Mouse (Mus musculus) cerebral cortex, adult 2 months (tissue): ENCODE data around the gene Sesn3.

Experiments used
- WGBS: fragments of 180-500 bp; shearing (Covaris S2); methylation state at CpG from one replicate; pipeline ENCODE4 v1.1.7; 2018; 5-methylcytosine and 5-hydroxymethylcytosine counted together

The Sesn3 gene

GRCm38 (mm10) chr9:14274986-14275720, at the start of gene Sesn3:
TSS of gene Sesn3 (plus strand) at chr9:14275067.
- 3% methylated on average over 25 of the region's 25 CpGs for WGBS

GRCm38 (mm10) chr9:14227086-14227485, 47.8 kb upstream of the Sesn3 start:
- 84% methylated on average over 2 of the region's 2 CpGs for WGBS

GRCm38 (mm10) chr9:14233702-14234373, 41.0 kb upstream of the Sesn3 start:
- WGBS, result 74% methylated on average over 7 of the region's 7 CpGs

- 93% methylated on average over 2 of the region's 2 CpGs for WGBS
Measured at GRCm38 (mm10) chr9:14235286-14235685, 39.6 kb upstream of the Sesn3 start.

GRCm38 (mm10) chr9:14241003-14241402, 33.9 kb upstream of the Sesn3 start:
- 74% methylated on average over 1 of the region's 1 CpGs for WGBS

- 66% methylated on average over 2 of the region's 2 CpGs for WGBS
Measured at GRCm38 (mm10) chr9:14242308-14242707, 32.6 kb upstream of the Sesn3 start.

- WGBS, result 62% methylated on average over 9 of the region's 9 CpGs
Measured at GRCm38 (mm10) chr9:14244528-14244927, 30.3 kb upstream of the Sesn3 start.

- 75% methylated on average over 7 of the region's 7 CpGs for WGBS
Measured at GRCm38 (mm10) chr9:14245013-14245586, 29.8 kb upstream of the Sesn3 start.

- WGBS, result 51% methylated on average over 11 of the region's 11 CpGs
Measured at GRCm38 (mm10) chr9:14246016-14246799, 28.7 kb upstream of the Sesn3 start.

GRCm38 (mm10) chr9:14247480-14248208, 27.2 kb upstream of the Sesn3 start:
- 70% methylated on average over 12 of the region's 12 CpGs for WGBS

GRCm38 (mm10) chr9:14248209-14248596, 26.7 kb upstream of the Sesn3 start:
- 86% methylated on average over 3 of the region's 3 CpGs for WGBS

GRCm38 (mm10) chr9:14261150-14261549, 13.7 kb upstream of the Sesn3 start:
- WGBS, result 49% methylated on average over 3 of the region's 3 CpGs

- 82% methylated on average over 4 of the region's 4 CpGs for WGBS
Measured at GRCm38 (mm10) chr9:14262568-14262972, 12.3 kb upstream of the Sesn3 start.

GRCm38 (mm10) chr9:14266470-14266869, 8.4 kb upstream of the Sesn3 start:
- 58% methylated on average over 2 of the region's 2 CpGs for WGBS

- WGBS, result 81% methylated on average over 2 of the region's 2 CpGs
Measured at GRCm38 (mm10) chr9:14268578-14268977, 6.3 kb upstream of the Sesn3 start.

- 60% methylated on average over 1 of the region's 1 CpGs for WGBS
Measured at GRCm38 (mm10) chr9:14272921-14273320, 1.9 kb upstream of the Sesn3 start.

- WGBS, result 42% methylated on average over 5 of the region's 5 CpGs
Measured at GRCm38 (mm10) chr9:14274586-14274985, 281 bp upstream of the Sesn3 start.

- under 1% methylated on average over 54 of the region's 54 CpGs for WGBS
Measured at GRCm38 (mm10) chr9:14275792-14276480, 1.1 kb downstream of the Sesn3 start.

- WGBS, result under 1% methylated on average over 60 of the region's 61 CpGs
Measured at GRCm38 (mm10) chr9:14276481-14277287, 1.8 kb downstream of the Sesn3 start.
